Mouse (Mus musculus): Measurements from ENCODE around the gene Plcxd2. TPM values are rescaled to one million over a fixed set of nuclear protein-coding genes. Genes with fewer than 3 reads are reported as not detected.

Plcxd2 gene
- polyA plus RNA-seq, 1 experiment = 16.2 TPM

DNA sequence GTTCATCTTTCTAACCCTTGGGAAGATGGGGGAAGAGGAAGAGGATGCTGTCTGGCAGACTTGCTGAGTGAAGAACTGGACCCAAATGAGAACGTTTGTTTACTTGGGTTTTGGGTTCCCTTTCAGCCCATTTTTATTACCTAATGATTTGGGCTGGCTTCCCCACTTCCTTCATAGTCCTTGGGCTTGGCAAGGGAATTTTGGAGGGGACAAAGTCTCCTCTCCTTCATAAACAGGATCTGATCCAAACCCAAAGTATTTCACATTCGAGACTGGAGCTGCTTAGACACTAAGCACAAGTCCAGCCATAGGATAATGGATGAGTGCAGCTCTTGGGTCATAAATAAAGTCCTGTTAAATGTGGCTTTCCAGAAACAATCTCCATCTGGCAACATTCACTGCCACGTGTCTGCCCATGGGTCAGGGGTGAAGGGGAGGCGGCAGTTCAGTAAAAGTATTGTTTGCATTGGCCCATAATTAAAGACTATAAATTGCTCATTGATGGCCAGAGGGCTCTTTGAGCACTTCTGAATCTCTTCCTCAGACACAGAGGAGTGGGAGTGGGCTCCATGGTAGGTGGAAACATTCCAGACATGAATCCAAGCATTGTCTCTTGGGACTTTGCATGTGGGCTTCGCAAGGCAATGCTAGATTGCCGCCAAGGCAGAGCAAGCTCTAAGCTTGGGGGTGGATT is 86.1 kb downstream of the Plcxd2 start:
- H3K27me3 ChIP-seq (ENCODE audit: control insufficient read depth, insufficient read depth, low read length) = no peaks in the 10 kb centered on the region
- no peaks in the 10 kb centered on the region for H3K4me1 ChIP-seq (replicated peaks; ENCODE audit: control insufficient read depth, insufficient read depth, low read length)
- H3K36me3 ChIP-seq (ENCODE audit: control insufficient read depth, insufficient read depth, low read length) = no peaks in the 10 kb centered on the region
- TF ChIP-seq CTCF (IDR thresholded peaks at IDR 0.05; ENCODE audit: borderline replicate concordance, control insufficient read depth, extremely low read depth, insufficient read depth, low read length, poor library complexity) (no peak), POLR2A (IDR thresholded peaks at IDR 0.05; ENCODE audit: control insufficient read depth, extremely low read depth, insufficient read depth, low read length, poor library complexity) (no peak)
- H3K4me3 ChIP-seq (ENCODE audit: control insufficient read depth, insufficient read depth, low read length) = no peak overlapping the region
- WGBS = 89% methylated on average over 6 of the region's 6 CpGs
- no peak for DNase-seq
- no peak overlapping the region for H3K27ac ChIP-seq (ENCODE audit: control insufficient read depth, insufficient read depth, low read length)

- Histone ChIP-seq H3K4me3 (ENCODE audit: control insufficient read depth, insufficient read depth, low read length) (no peak overlapping the region), H3K4me1 (replicated peaks; ENCODE audit: control insufficient read depth, insufficient read depth, low read length) (no peaks in the 10 kb centered on the region), H3K27ac (ENCODE audit: control insufficient read depth, insufficient read depth, low read length) (no peak overlapping the region), H3K27me3 (ENCODE audit: control insufficient read depth, insufficient read depth, low read length) (no peaks in the 10 kb centered on the region), H3K36me3 (ENCODE audit: control insufficient read depth, insufficient read depth, low read length) (no peaks in the 10 kb centered on the region)
- no peak for DNase-seq
- TF ChIP-seq POLR2A (IDR thresholded peaks at IDR 0.05; ENCODE audit: control insufficient read depth, extremely low read depth, insufficient read depth, low read length, poor library complexity) (no peak), CTCF (IDR thresholded peaks at IDR 0.05; ENCODE audit: borderline replicate concordance, control insufficient read depth, extremely low read depth, insufficient read depth, low read length, poor library complexity) (no peak)
- WGBS = 92% methylated on average over 8 of the region's 8 CpGs
Observed at GRCm38 (mm10) chr16:45922546-45923229, 87.3 kb downstream of the Plcxd2 start.

GRCm38 (mm10) chr16:45919572-45919971 is 90.4 kb downstream of the Plcxd2 start:
- no peak for DNase-seq
- Histone ChIP-seq H3K4me3 (ENCODE audit: control insufficient read depth, insufficient read depth, low read length) (no peak overlapping the region), H3K4me1 (replicated peaks; ENCODE audit: control insufficient read depth, insufficient read depth, low read length) (no peaks in the 10 kb centered on the region), H3K27me3 (ENCODE audit: control insufficient read depth, insufficient read depth, low read length) (no peaks in the 10 kb centered on the region), H3K36me3 (ENCODE audit: control insufficient read depth, insufficient read depth, low read length) (no peaks in the 10 kb centered on the region), H3K27ac (ENCODE audit: control insufficient read depth, insufficient read depth, low read length) (no peak overlapping the region)
- WGBS = 94% methylated on average over 8 of the region's 8 CpGs
- TF ChIP-seq CTCF (IDR thresholded peaks at IDR 0.05; ENCODE audit: borderline replicate concordance, control insufficient read depth, extremely low read depth, insufficient read depth, low read length, poor library complexity) = no peak
- TF ChIP-seq POLR2A (IDR thresholded peaks at IDR 0.05; ENCODE audit: control insufficient read depth, extremely low read depth, insufficient read depth, low read length, poor library complexity) = no peak

Other genes with a start within 250 kb of the Plcxd2 start
- gene Phldb2, start 56.6 kb downstream of the Plcxd2 start, polyA plus RNA-seq (2012; rRNA removed) = 0.94 and 1.8 TPM in 2 replicates
- 39.6 and 47.6 TPM in 2 replicates for gene Cd96, start 110.0 kb upstream of the Plcxd2 start, polyA plus RNA-seq (2012; rRNA removed)
- 24.6 and 34.6 TPM in 2 replicates for gene Gm4737, start 144.9 kb upstream of the Plcxd2 start, polyA plus RNA-seq (2012; rRNA removed)

Data from thymus, adult 2 months (tissue).